8 mouse cellular contexts compared by ENCODE assay signal in genomic region chr15:85811535-85812277, GRCm38 (mm10). TPM values are rescaled to one million over a fixed set of nuclear protein-coding genes. Genes with fewer than 3 reads are reported as not detected.
DNase-seq lines count a peak whose midpoint lies in the region; ATAC-seq and TF ChIP-seq lines count a peak whose summit lies in the region.

Gene Cdpf1, minus strand, starts transcription at chr15:85811697.

- WGBS in hindbrain, embryonic 10.5 days = 4% methylated on average over 36 of the region's 36 CpGs
- 3% methylated on average over 30 of the region's 36 CpGs for WGBS in lung, postnatal 0 days

- H3K9me3 ChIP-seq in hindbrain, embryonic 10.5 days = peaks cover 9% of the 10 kb centered on the region; the same call in 1 of the 2 replicates
- no peaks in the 10 kb centered on the region for H3K9me3 ChIP-seq in lung, postnatal 0 days (ENCODE audit: low read length)

- TF ChIP-seq EP300 in lung, postnatal 0 days (IDR thresholded peaks at IDR 0.05) = no peak

- no peaks in the 10 kb centered on the region for H3K27me3 ChIP-seq in hindbrain, embryonic 10.5 days (ENCODE audit: insufficient read depth, poor library complexity, severe bottlenecking)
- H3K27me3 ChIP-seq in lung, postnatal 0 days (replicated peaks; ENCODE audit: insufficient read depth, low read length) = no peaks in the 10 kb centered on the region

- peak within 1 kb of the TSS; percentile 95 for H3K27ac ChIP-seq in hindbrain, embryonic 10.5 days
- peak within 1 kb of the TSS; percentile 91 for H3K27ac ChIP-seq in lung, postnatal 0 days (ENCODE audit: low read length)

- no peaks in the 10 kb centered on the region for H3K36me3 ChIP-seq in hindbrain, embryonic 10.5 days
- H3K36me3 ChIP-seq in lung, postnatal 0 days (ENCODE audit: insufficient read depth, low read length) = no peaks in the 10 kb centered on the region

- no peak; the same call in 1 of the 2 replicates for TF ChIP-seq CTCF in lung, postnatal 0 days (IDR thresholded peaks at IDR 0.05)

- peak within 1 kb of the TSS; percentile 91 for H3K4me2 ChIP-seq in lung, postnatal 0 days (replicated peaks; ENCODE audit: low read depth, low read length)

- peak; percentile 84 for DNase-seq in MEL-GATA-1-ER (ENCODE audit: extremely low read depth, low read depth)
- DNase-seq in cerebellum, adult 8-10 months = peak; percentile 100
- peak; percentile 98 for DNase-seq in hindbrain, embryonic 10.5 days (ENCODE audit: low spot score)
- peak; percentile 98 for DNase-seq in layer of hippocampus, adult 9-11 months
- peak; percentile 98 for DNase-seq in lung, postnatal 0 days (ENCODE audit: low spot score)
- DNase-seq in ovary, postnatal 14 days (ENCODE audit: low spot score) = peak; percentile 99
- DNase-seq in thymus, postnatal 14 days = peak; percentile 99

- H3K4me3 ChIP-seq in hindbrain, embryonic 10.5 days = peak within 1 kb of the TSS; percentile 85
- H3K4me3 ChIP-seq in lung, postnatal 0 days (ENCODE audit: low read depth, low read length) = peak within 1 kb of the TSS; percentile 74

- peaks cover 16% of the 10 kb centered on the region for H3K4me1 ChIP-seq in hindbrain, embryonic 10.5 days (replicated peaks)
- H3K4me1 ChIP-seq in lung, postnatal 0 days (ENCODE audit: insufficient read depth, low read depth, low read length) = 0 out of 2 replicates have a peak, but pooled peaks cover 5% of the 10 kb centered on the region

- peak within 1 kb of the TSS; percentile 79 for H3K9ac ChIP-seq in lung, postnatal 0 days (replicated peaks; ENCODE audit: low read depth)

- ATAC-seq in frontal cortex, adult (ENCODE audit: low TSS enrichment) = peak; percentile 92
- peak; percentile 96 for ATAC-seq in lung, postnatal 0 days

RNA-seq across cellular contexts. Expression of gene Cdpf1, which starts in this region (rescaled TPM):
- 30.9 and 31.6 TPM in 2 replicates for polyA plus RNA-seq in hindbrain, embryonic 10.5 days (2016; fragmentation: Nextera tagmentation; extraction: Ambion mirVana)
- 46.8 and 48.3 TPM in 2 replicates for polyA plus RNA-seq in lung, postnatal 0 days (2015; fragmentation: Nextera tagmentation; extraction: Ambion mirVana)

Comparison
In these comparisons a context has a peak if more than half of its experiments do, and no peak if none do; other contexts are left out.
1. Peak in every context shown above with its lines: DNase-seq, ATAC-seq, H3K4me3 ChIP-seq and H3K27ac ChIP-seq.